Mouse (Mus musculus): ENCODE data around the gene Pik3ap1. TPM values are rescaled to one million over a fixed set of nuclear protein-coding genes. Genes with fewer than 3 reads are reported as not detected.

Gene Pik3ap1
- 2.7 TPM for polyA plus RNA-seq (2017; shearing (Covaris generic))

GRCm38 (mm10) chr19:41384922-41385508 lies at the start of gene Pik3ap1:
TSS of gene Pik3ap1 (minus strand) at chr19:41385102.

DNA sequence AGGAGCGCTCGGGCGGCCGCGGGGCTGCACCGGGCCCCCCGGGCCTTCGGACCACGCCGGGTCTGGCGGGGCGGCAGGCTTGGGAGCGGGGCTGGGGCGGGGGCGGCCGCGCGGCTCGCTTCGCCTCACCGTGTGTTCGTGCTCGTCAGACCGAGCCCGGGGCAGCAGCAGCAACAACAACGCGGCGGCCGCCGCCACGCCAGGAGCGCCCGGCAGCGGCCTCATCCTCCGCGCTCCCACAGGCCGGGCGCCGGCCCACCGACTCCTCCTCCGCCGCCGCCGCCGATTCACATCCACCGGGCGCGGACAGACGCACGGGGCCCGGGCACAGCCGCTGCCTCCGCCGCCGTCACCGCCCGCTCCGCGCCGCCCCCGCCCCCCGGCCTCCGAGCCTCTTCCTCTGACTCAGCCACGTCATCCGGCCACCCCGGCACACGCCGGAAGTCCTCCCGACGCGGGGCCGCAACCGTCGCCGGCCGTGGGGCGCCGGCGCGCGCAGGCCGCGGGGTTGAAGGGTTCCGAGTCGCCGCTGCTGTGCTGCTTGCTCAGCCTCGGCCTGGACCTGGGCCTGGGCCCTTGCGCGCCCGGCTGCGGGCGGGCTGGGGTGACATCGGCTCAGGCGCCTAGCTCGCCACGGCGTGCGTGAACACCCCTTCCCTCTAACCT lies 121.1 kb downstream of the Pik3ap1 start, which contains the start of gene Tm9sf3:
Gene Tm9sf3, minus strand, starts transcription at position 368 of the 666 bp plus-strand sequence.

Other genes starting within 250 kb of the Pik3ap1 start
- gene Tll2, start 178.3 kb downstream of the Pik3ap1 start, polyA plus RNA-seq (2017; shearing (Covaris generic)) = not detected
- gene Tm9sf3, start 121.1 kb downstream of the Pik3ap1 start, polyA plus RNA-seq (2017; shearing (Covaris generic)) = 276 TPM
- 11.9 TPM for gene Lcor, start 97.5 kb upstream of the Pik3ap1 start, polyA plus RNA-seq (2017; shearing (Covaris generic))
- gene Gm340, start 197.3 kb upstream of the Pik3ap1 start, polyA plus RNA-seq (2017; shearing (Covaris generic)) = 4.3 TPM